Mouse (Mus musculus): Measurements from ENCODE around the gene Cnot2. TPM values are rescaled to one million over a fixed set of nuclear protein-coding genes. Genes with fewer than 3 reads are reported as not detected.

The Cnot2 gene
- total RNA-seq, 1 experiment from 2014 or later = 72.5 TPM

Small RNAs within 50 kb of the gene (microRNA-seq; reads per million reads assigned to microRNA genes)
- gene Gm25190 = 0 reads per million in 2 experiments

Other genes starting within 250 kb of the Cnot2 start
- 5.0 and 5.1 TPM in 2 replicates for gene Kcnmb4, start 107.6 kb downstream of the Cnot2 start, total RNA-seq (2021)

Measured in adrenal gland, postnatal 14 days (tissue).